Mouse (Mus musculus): ENCODE measurements at regions not wholly inside any gene's neighbourhood (a gene's known extent, or its start where the extent isn't known, plus 50 kb on each side); places are given as distances from the start of the nearest gene placed in this dataset.
"Not testable (repeated sequence)": the region's sequence is repeated elsewhere in the genome, so short reads cannot be mapped to it uniquely, and the experiment has no call there.

- not testable (repeated sequence) for DNase-seq
These were observed 254.1 kb upstream of the Nr5a2 start for GRCm38 (mm10) chr1:137214328-137214727.

DNA sequence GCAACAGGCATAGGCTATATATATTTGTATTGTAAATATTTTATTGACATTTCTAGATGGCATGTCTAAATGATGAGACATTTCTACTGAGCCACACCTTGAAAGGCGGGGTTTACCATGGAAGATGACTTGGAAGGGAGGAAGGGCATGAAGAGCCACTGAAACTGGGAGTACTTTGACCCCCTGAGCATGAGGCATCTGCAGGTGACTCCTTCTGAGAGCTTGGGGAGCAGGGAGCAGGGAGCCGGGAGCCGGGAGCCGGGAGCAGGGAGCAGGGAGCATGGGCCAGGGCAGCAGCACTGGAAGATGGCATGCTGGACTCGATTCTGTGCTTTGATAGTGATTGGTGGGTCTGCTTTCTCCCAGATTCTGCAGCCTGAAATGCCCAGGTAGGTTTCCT lies 253.5 kb upstream of the Nr5a2 start:
- no peak for DNase-seq

DNA sequence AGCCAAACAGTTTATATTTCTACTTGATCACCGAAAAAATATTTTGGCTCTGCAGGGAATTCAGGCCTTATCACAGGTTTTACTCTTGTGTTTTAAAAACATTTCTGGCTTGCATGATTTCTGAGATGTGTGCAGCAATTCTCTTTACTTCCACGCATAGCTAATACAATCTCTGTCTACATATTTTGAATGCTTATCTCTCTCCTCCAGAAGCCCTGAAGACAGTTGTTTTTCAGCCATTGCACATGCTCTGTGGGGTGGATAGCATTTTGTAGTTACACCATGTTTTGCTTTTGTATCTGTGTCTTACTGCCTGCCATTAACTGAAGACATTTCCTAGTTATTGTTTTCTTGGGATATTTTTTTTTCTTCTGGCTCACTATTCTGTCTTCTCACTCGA lies 252.6 kb upstream of the Nr5a2 start:
- DNase-seq: no peak

DNA sequence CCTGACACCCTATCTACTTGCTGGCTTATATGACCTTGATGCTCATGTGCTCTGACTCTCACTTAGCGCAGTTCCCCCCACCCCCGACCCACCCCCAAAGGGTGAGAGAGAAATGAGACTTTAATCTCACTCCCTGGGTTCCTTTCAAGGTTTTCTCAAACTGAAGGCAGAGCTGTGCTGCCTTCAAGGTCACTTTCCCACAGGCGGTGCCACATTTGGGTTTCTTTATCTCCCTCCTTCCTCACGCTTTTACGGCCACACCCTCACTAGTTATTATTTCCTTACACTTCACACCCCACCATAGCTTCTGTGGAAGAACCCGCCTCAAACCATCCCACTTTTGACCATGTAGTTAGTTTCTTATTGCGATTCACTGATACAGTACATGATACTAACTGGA lies 244.1 kb upstream of the Nr5a2 start:
- DNase-seq: no peak

GRCm38 (mm10) chr1:137203512-137203911 lies 243.3 kb upstream of the Nr5a2 start:
- DNase-seq: no peak

GRCm38 (mm10) chr1:137200931-137201330 lies 240.7 kb upstream of the Nr5a2 start:
- no peak for DNase-seq

- no peak for DNase-seq
These were observed 235.7 kb upstream of the Nr5a2 start for GRCm38 (mm10) chr1:137195962-137196361.

GRCm38 (mm10) chr1:137195065-137195620 lies 234.9 kb upstream of the Nr5a2 start:
- DNase-seq: no peak

GRCm38 (mm10) chr1:137178231-137178630 lies 218.0 kb upstream of the Nr5a2 start:
- DNase-seq: no peak

- DNase-seq: no peak
These were observed 216.4 kb upstream of the Nr5a2 start for GRCm38 (mm10) chr1:137176696-137177095.

DNA sequence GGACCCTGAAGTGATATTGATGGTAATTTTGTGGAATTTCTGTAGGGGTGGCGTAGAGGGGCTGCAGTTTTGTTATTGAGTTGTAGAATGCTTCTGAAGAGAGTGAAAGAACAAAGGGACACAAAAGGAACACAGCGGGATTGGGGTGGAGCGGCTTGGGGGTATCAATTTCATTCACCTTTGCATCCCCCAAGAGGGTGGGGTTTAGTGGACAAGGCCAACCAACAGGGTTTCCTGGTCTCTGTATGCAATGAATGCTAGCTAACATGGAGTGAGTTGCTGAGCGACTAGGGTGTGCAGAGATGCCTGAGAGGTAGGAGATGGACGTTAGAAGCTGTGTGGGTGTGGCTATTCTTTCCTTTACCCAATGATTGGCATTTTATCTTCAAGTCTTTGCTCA lies 213.8 kb upstream of the Nr5a2 start:
- DNase-seq: no peak

GRCm38 (mm10) chr1:137172128-137172527 lies 211.9 kb upstream of the Nr5a2 start:
- DNase-seq: no peak

GRCm38 (mm10) chr1:137171451-137171850 lies 211.2 kb upstream of the Nr5a2 start:
- no peak for DNase-seq

DNA sequence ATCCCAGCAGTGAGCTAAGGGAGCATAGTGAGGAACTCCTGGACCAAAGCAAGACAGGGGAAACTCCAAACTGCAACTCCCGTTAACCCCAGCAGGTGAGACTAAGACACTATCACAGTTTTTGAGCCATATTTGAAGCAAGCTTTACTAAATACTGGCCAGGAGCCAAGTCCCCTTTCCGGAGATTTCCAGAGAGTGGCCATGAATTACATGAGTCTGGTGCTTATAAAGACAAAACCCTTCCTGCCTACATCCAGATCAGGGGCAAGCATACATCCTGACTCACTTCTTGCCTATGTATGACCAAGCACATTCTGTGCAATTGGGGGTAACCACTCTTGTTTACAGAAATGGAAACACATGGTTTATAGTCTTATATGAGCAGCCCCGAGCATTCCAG lies 187.6 kb upstream of the Nr5a2 start:
- DNase-seq: no peak

- DNase-seq: no peak
These were observed 181.8 kb upstream of the Nr5a2 start for GRCm38 (mm10) chr1:137141879-137142570.

- DNase-seq: no peak
These were observed 181.1 kb upstream of the Nr5a2 start for GRCm38 (mm10) chr1:137141372-137141771.

- DNase-seq: no peak
These were observed 175.9 kb upstream of the Nr5a2 start for GRCm38 (mm10) chr1:137136156-137136555.

DNA sequence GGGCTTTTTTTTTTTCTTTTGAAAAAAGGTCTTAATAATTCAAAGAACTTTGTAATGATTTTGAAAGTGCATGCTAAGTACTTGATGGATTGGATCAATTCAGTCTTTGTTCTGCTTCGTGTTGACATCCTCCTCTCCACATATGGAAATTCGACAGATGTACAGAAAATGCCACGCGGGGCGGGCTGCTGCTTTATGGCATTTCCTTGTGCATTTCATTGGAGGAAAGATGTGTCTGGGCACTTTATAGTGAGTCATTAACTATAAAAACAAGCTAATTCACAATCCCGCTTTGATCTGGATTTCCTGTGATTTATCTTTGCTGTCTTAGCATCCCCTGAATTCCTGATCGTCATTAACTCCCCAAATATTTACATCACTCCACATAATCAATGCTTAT lies 173.5 kb upstream of the Nr5a2 start:
- DNase-seq: no peak

DNA sequence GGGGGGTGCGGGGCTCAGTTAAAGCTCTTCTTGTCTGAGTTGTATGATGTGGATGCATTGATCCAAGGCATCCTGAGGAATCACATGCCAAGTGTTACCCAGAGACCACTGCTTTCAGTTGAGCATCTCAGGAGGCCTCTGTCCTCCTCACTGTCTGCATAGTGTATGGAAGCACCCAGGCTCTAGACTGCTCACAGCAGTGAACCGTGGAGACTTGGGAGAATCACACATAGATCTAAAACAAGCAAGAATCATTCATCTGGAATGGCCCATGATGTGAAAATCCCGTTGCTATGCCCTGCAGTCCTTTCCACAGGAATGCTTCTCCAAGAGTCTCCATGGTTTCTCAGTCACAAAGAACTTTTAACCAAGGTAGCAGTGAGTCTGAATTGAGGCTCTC lies 170.0 kb upstream of the Nr5a2 start:
- no peak for DNase-seq

GRCm38 (mm10) chr1:137129116-137129515 lies 168.9 kb upstream of the Nr5a2 start:
- no peak for DNase-seq

DNA sequence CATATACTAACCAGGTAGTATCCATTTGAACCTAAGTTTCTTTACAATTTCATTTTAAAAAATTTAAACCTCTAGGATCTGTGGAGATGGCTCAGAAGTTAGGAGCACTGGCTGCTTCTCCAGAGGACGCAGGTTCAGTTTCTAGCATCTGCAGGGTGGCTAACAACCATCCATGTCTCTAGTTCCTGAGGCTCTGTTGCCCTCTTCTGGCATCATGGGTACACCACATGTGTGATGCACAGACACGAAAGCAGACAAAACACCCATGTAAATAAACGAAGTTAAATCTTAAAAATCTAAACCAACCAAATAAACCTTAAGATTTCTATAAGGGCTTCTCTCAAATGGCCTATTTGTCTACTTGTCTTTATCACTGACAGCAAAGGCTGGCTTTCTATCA lies 157.6 kb upstream of the Nr5a2 start:
- no peak for DNase-seq

GRCm38 (mm10) chr1:137106444-137106843 lies 146.2 kb upstream of the Nr5a2 start:
- no peak for DNase-seq

GRCm38 (mm10) chr1:137091762-137092161 lies 131.5 kb upstream of the Nr5a2 start:
- peak in 1 of 2 experiments; percentile 8 for DNase-seq

- DNase-seq: no peak
These were observed 127.9 kb upstream of the Nr5a2 start for GRCm38 (mm10) chr1:137088148-137088547.

DNA sequence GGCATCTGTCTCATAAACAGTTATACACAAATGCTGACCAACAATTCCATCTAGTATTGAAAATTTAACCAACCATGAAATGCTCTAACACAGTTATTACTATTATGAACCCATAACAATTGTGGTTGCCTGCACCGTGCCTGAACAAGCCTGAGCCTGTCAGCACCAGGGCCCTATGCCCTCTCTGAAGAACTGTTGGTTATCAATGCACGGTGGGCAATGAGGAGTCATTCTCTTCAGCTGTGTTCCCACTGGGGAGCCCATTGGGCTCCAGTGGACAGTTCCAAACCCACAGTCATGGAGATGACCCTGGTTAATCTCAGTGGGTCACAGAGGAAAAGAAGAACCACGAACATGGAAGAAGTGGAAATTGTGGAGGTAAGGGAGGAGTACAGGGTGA lies 126.5 kb upstream of the Nr5a2 start:
- DNase-seq: no peak
